Mouse (Mus musculus): ENCODE data around the gene Qrich1. TPM values are rescaled to one million over a fixed set of nuclear protein-coding genes. Genes with fewer than 3 reads are reported as not detected.

Qrich1 gene
- polyA plus RNA-seq, 1 experiment from 2014 or later, result 43.5 TPM

- no peak for ATAC-seq (ENCODE audit: insufficient read depth)
- 80% methylated on average over 37 of the region's 37 CpGs for WGBS (ENCODE audit: insufficient replicate concordance)
- Histone ChIP-seq H3K4me1 (replicated peaks) (peaks cover 39% of the 10 kb centered on the region), H3K27ac (replicated peaks) (no peak overlapping the region), H3K36me3 (replicated peaks) (peaks cover 25% of the 10 kb centered on the region), H3K9ac (no peak overlapping the region), H3K27me3 (no peaks in the 10 kb centered on the region), H3K9me3 (replicated peaks) (no peaks in the 10 kb centered on the region), H3K4me2 (no peak overlapping the region), H3K4me3 (replicated peaks) (no peak overlapping the region)
Measured at GRCm38 (mm10) chr9:108575321-108576297, 59.0 kb downstream of the Qrich1 start.

- 58% methylated on average over 6 of the region's 6 CpGs for WGBS (ENCODE audit: insufficient replicate concordance)
- H3K27me3 ChIP-seq, result no peaks in the 10 kb centered on the region
- no peak overlapping the region for H3K9ac ChIP-seq
- no peak overlapping the region for H3K4me2 ChIP-seq
- H3K4me3 ChIP-seq (replicated peaks), result no peak overlapping the region
- H3K36me3 ChIP-seq (replicated peaks), result peaks cover 14% of the 10 kb centered on the region
- no peaks in the 10 kb centered on the region for H3K9me3 ChIP-seq (replicated peaks)
- H3K27ac ChIP-seq (replicated peaks), result no peak overlapping the region
- ATAC-seq (ENCODE audit: insufficient read depth), result no peak
- H3K4me1 ChIP-seq (replicated peaks), result peaks cover 30% of the 10 kb centered on the region
Measured at GRCm38 (mm10) chr9:108577025-108577424, 60.4 kb downstream of the Qrich1 start.

- Histone ChIP-seq H3K4me2 (peak overlapping the region; percentile 91), H3K27me3 (no peaks in the 10 kb centered on the region), H3K4me3 (replicated peaks) (peak overlapping the region; percentile 72), H3K27ac (replicated peaks) (peak overlapping the region; percentile 78), H3K36me3 (replicated peaks) (peaks cover 4% of the 10 kb centered on the region), H3K9me3 (replicated peaks) (no peaks in the 10 kb centered on the region), H3K9ac (peak overlapping the region; percentile 79), H3K4me1 (replicated peaks) (peaks cover 30% of the 10 kb centered on the region)
- ATAC-seq (ENCODE audit: insufficient read depth), result peak; percentile 12
- WGBS (ENCODE audit: insufficient replicate concordance), result under 1% methylated on average over 24 of the region's 24 CpGs
Measured at GRCm38 (mm10) chr9:108577934-108578544, 61.4 kb downstream of the Qrich1 start.

- WGBS (ENCODE audit: insufficient replicate concordance), result 6% methylated on average over 51 of the region's 51 CpGs
- Histone ChIP-seq H3K9me3 (replicated peaks) (no peaks in the 10 kb centered on the region), H3K4me1 (replicated peaks) (peaks cover 30% of the 10 kb centered on the region), H3K27me3 (no peaks in the 10 kb centered on the region), H3K27ac (replicated peaks) (peak within 1 kb of the TSS; percentile 78), H3K4me2 (peak within 1 kb of the TSS; percentile 91), H3K4me3 (replicated peaks) (peak within 1 kb of the TSS; percentile 72), H3K9ac (peak within 1 kb of the TSS; percentile 79), H3K36me3 (replicated peaks) (no peaks in the 10 kb centered on the region)
- peak; percentile 86 for ATAC-seq (ENCODE audit: insufficient read depth)
Measured at GRCm38 (mm10) chr9:108578545-108579343, 62.1 kb downstream of the Qrich1 start, which contains the start of gene Wdr6. Wdr6 (minus strand) TSS chr9:108578739.

- whole genome bisulfite sequencing (ENCODE audit: insufficient replicate concordance), result 60% methylated on average over 5 of the region's 5 CpGs
- Histone ChIP-seq H3K9ac (peak overlapping the region; percentile 79; the same call in 1 of the 2 replicates), H3K4me1 (replicated peaks) (peaks cover 30% of the 10 kb centered on the region), H3K36me3 (replicated peaks) (no peaks in the 10 kb centered on the region), H3K27ac (replicated peaks) (peak overlapping the region; percentile 56; the same call in 1 of the 2 replicates), H3K9me3 (replicated peaks) (no peaks in the 10 kb centered on the region), H3K4me2 (peak overlapping the region; percentile 91), H3K27me3 (no peaks in the 10 kb centered on the region), H3K4me3 (replicated peaks) (peak overlapping the region; percentile 72)
- ATAC-seq (ENCODE audit: insufficient read depth), result no peak
Measured at GRCm38 (mm10) chr9:108579344-108579690, 62.7 kb downstream of the Qrich1 start.

- WGBS (ENCODE audit: insufficient replicate concordance), result 39% methylated on average over 14 of the region's 14 CpGs
- Histone ChIP-seq H3K9ac (no peak overlapping the region), H3K4me3 (replicated peaks) (no peak overlapping the region), H3K27me3 (no peaks in the 10 kb centered on the region), H3K36me3 (replicated peaks) (no peaks in the 10 kb centered on the region), H3K27ac (replicated peaks) (no peak overlapping the region), H3K4me1 (replicated peaks) (peaks cover 7% of the 10 kb centered on the region; the same call in 1 of the 2 replicates), H3K4me2 (no peak overlapping the region), H3K9me3 (replicated peaks) (no peaks in the 10 kb centered on the region)
- ATAC-seq (ENCODE audit: insufficient read depth), result no peak
Measured at GRCm38 (mm10) chr9:108587571-108588180, 71.1 kb downstream of the Qrich1 start.

- no peak overlapping the region for H3K4me3 ChIP-seq (replicated peaks)
- no peaks in the 10 kb centered on the region for H3K27me3 ChIP-seq
- 60% methylated on average over 5 of the region's 5 CpGs for WGBS (ENCODE audit: insufficient replicate concordance)
- H3K9me3 ChIP-seq (replicated peaks), result no peaks in the 10 kb centered on the region
- H3K27ac ChIP-seq (replicated peaks), result no peak overlapping the region
- ATAC-seq (ENCODE audit: insufficient read depth), result no peak
- no peak overlapping the region for H3K4me2 ChIP-seq
- H3K4me1 ChIP-seq (replicated peaks), result peaks cover 7% of the 10 kb centered on the region; the same call in 1 of the 2 replicates
- no peak overlapping the region for H3K9ac ChIP-seq
- H3K36me3 ChIP-seq (replicated peaks), result no peaks in the 10 kb centered on the region
Measured at GRCm38 (mm10) chr9:108589229-108589628, 72.6 kb downstream of the Qrich1 start.

- Histone ChIP-seq H3K27ac (replicated peaks) (no peak overlapping the region), H3K9ac (no peak overlapping the region), H3K4me1 (replicated peaks) (peaks cover 13% of the 10 kb centered on the region), H3K36me3 (replicated peaks) (no peaks in the 10 kb centered on the region), H3K27me3 (no peaks in the 10 kb centered on the region), H3K4me3 (replicated peaks) (no peak overlapping the region), H3K4me2 (no peak overlapping the region), H3K9me3 (replicated peaks) (no peaks in the 10 kb centered on the region)
- WGBS (ENCODE audit: insufficient replicate concordance), result 76% methylated on average over 4 of the region's 4 CpGs
- ATAC-seq (ENCODE audit: insufficient read depth), result no peak
Measured at GRCm38 (mm10) chr9:108591462-108591861, 74.9 kb downstream of the Qrich1 start.

- WGBS (ENCODE audit: insufficient replicate concordance), result 35% methylated on average over 3 of the region's 3 CpGs
- H3K9me3 ChIP-seq (replicated peaks), result no peaks in the 10 kb centered on the region
Measured at GRCm38 (mm10) chr9:108594354-108594753, 77.7 kb downstream of the Qrich1 start.

GRCm38 (mm10) chr9:108596998-108597764 is 80.6 kb downstream of the Qrich1 start, which contains the start of gene P4htm:
P4htm (minus strand) TSS chr9:108597667.
- H3K4me3 ChIP-seq (replicated peaks), result peak within 1 kb of the TSS; percentile 63
- 5% methylated on average over 69 of the region's 69 CpGs for WGBS (ENCODE audit: insufficient replicate concordance)
- H3K27ac ChIP-seq (replicated peaks), result no peak within 1 kb of the TSS
- no peaks in the 10 kb centered on the region for H3K9me3 ChIP-seq (replicated peaks)
- peaks cover 16% of the 10 kb centered on the region for H3K27me3 ChIP-seq
- H3K4me1 ChIP-seq (replicated peaks), result peaks cover 22% of the 10 kb centered on the region
- H3K9ac ChIP-seq, result 0 out of 2 replicates have a peak within 1 kb of the TSS, but pooled peaks have one; percentile 51
- ATAC-seq (ENCODE audit: insufficient read depth), result peak; percentile 50
- H3K4me2 ChIP-seq, result peak within 1 kb of the TSS; percentile 89
- H3K36me3 ChIP-seq (replicated peaks), result no peaks in the 10 kb centered on the region; the same call in 1 of the 2 replicates

More at GRCm38 (mm10) chr9:108594354-108594753, 77.7 kb downstream of the Qrich1 start:
- Histone ChIP-seq H3K9ac (no peak overlapping the region), H3K4me2 (no peak overlapping the region), H3K27ac (replicated peaks) (no peak overlapping the region), H3K4me1 (replicated peaks) (peaks cover 22% of the 10 kb centered on the region), H3K27me3 (peaks cover 16% of the 10 kb centered on the region), H3K4me3 (replicated peaks) (no peak overlapping the region), H3K36me3 (replicated peaks) (no peaks in the 10 kb centered on the region)
- ATAC-seq (ENCODE audit: insufficient read depth), result no peak
